Mouse (Mus musculus) embryonic fibroblast, embryonic 13.5 days (primary cell): ENCODE data around the gene H2al1f.

ENCODE experiments used
- CTCF ChIP-seq: IDR thresholded peaks from 2 replicates; pipeline ENCODE4 v1.5.1; 2011; ENCODE audit warnings: mild to moderate bottlenecking, control low read depth, low read length, moderate library complexity, borderline replicate concordance; ENCODE audit not compliant: insufficient read depth
- POLR2A ChIP-seq: IDR thresholded peaks from 2 replicates; pipeline ENCODE4 v1.6.1; 2011; ENCODE audit warnings: low read depth, mild to moderate bottlenecking, control low read depth, low read length, moderate library complexity

GRCm38 (mm10) chrX:11269074-11269473, 45.9 kb upstream of the H2al1f start:
- TF ChIP-seq CTCF (no peak), POLR2A (no peak)
